In genomic region chr14:47986483-47986882, GRCm38 (mm10) we compare ENCODE assay signal across 11 mouse cellular contexts.
DNase-seq lines count a peak whose midpoint lies in the region; ATAC-seq lines count a peak whose summit lies in the region.
"Had no signal": no experiment of that assay in that cellular context is flagged by ENCODE, and none has a peak within 500 bp of the region (broad histone marks: within the 10 kb centered on the region; RNA-seq: fewer than 3 reads in every experiment).

No protein-coding gene starts in this region.

- 7% methylated on average over 3 of the region's 3 CpGs for WGBS in kidney, embryonic 16.5 days
- WGBS in embryonic facial prominence, embryonic 12.5 days: 3% methylated on average over 3 of the region's 3 CpGs
- 14% methylated on average over 3 of the region's 3 CpGs for WGBS in intestine, embryonic 16.5 days

- no peaks in the 10 kb centered on the region for H3K9me3 ChIP-seq in kidney, embryonic 16.5 days (ENCODE audit: low read length)
- H3K9me3 ChIP-seq in embryonic facial prominence, embryonic 12.5 days: no peaks in the 10 kb centered on the region
- H3K9me3 ChIP-seq in intestine, embryonic 16.5 days (ENCODE audit: control insufficient read depth, low read length): no peaks in the 10 kb centered on the region
- H3K9me3 ChIP-seq: neural tube, embryonic 12.5 days had no signal

- no peak overlapping the region for H3K4me3 ChIP-seq in kidney, embryonic 16.5 days (ENCODE audit: low read length)
- H3K4me3 ChIP-seq in embryonic facial prominence, embryonic 12.5 days: no peak overlapping the region
- no peak overlapping the region for H3K4me3 ChIP-seq in intestine, embryonic 16.5 days (ENCODE audit: low read length)
- H3K4me3 ChIP-seq: neural tube, embryonic 12.5 days had no signal

- no peak for DNase-seq in kidney, postnatal 14 days
- DNase-seq in R1 (ENCODE audit: low read depth, low spot score): peak; percentile 39
- DNase-seq in lung, postnatal 36 days: peak; percentile 14
- no peak for DNase-seq in cerebellum, adult 11-12 months
- DNase-seq: right cerebral cortex, postnatal 25 days; thymus, postnatal 4 days had no signal

- ATAC-seq in kidney, embryonic 16.5 days (ENCODE audit: low FRiP score, low TSS enrichment): peak; percentile 58
- ATAC-seq in embryonic facial prominence, embryonic 12.5 days (ENCODE audit: insufficient number of reproducible peaks, insufficient read depth, low FRiP score, low TSS enrichment): peak; percentile 72; the same call in 1 of the 2 replicates
- ATAC-seq in intestine, embryonic 16.5 days: no peak
- ATAC-seq: intestine, postnatal 0 days had no signal

- peaks cover 10% of the 10 kb centered on the region; the same call in 1 of the 2 replicates for H3K4me1 ChIP-seq in kidney, embryonic 16.5 days (ENCODE audit: insufficient read depth, low read length)
- H3K4me1 ChIP-seq in embryonic facial prominence, embryonic 12.5 days: peaks cover 5% of the 10 kb centered on the region
- no peaks in the 10 kb centered on the region for H3K4me1 ChIP-seq in intestine, embryonic 16.5 days (ENCODE audit: control insufficient read depth, insufficient read depth, low read length)
- H3K4me1 ChIP-seq: neural tube, embryonic 12.5 days had no signal

- no peak overlapping the region for H3K9ac ChIP-seq in kidney, embryonic 16.5 days (replicated peaks; ENCODE audit: low read length)
- H3K9ac ChIP-seq in embryonic facial prominence, embryonic 12.5 days: no peak overlapping the region
- H3K9ac ChIP-seq in intestine, embryonic 16.5 days (ENCODE audit: low read depth, low read length): no peak overlapping the region
- H3K9ac ChIP-seq: neural tube, embryonic 12.5 days had no signal

- no peak overlapping the region for H3K27ac ChIP-seq in kidney, embryonic 16.5 days (ENCODE audit: low read length)
- H3K27ac ChIP-seq in embryonic facial prominence, embryonic 12.5 days: no peak overlapping the region
- no peak overlapping the region for H3K27ac ChIP-seq in intestine, embryonic 16.5 days (ENCODE audit: low read length)
- H3K27ac ChIP-seq: neural tube, embryonic 12.5 days had no signal

- H3K4me2 ChIP-seq in kidney, embryonic 16.5 days (replicated peaks; ENCODE audit: low read depth, low read length): peak overlapping the region; percentile 18; the same call in 1 of the 2 replicates
- H3K4me2 ChIP-seq in embryonic facial prominence, embryonic 12.5 days (replicated peaks): no peak overlapping the region
- no peak overlapping the region for H3K4me2 ChIP-seq in intestine, embryonic 16.5 days (ENCODE audit: low read depth, low read length)
- H3K4me2 ChIP-seq: neural tube, embryonic 12.5 days had no signal

- H3K27me3 ChIP-seq in kidney, embryonic 16.5 days (ENCODE audit: insufficient read depth, low read length): no peaks in the 10 kb centered on the region
- H3K27me3 ChIP-seq in embryonic facial prominence, embryonic 12.5 days: no peaks in the 10 kb centered on the region
- no peaks in the 10 kb centered on the region for H3K27me3 ChIP-seq in intestine, embryonic 16.5 days (replicated peaks; ENCODE audit: control insufficient read depth, insufficient read depth, low read length)
- H3K27me3 ChIP-seq: neural tube, embryonic 12.5 days had no signal

- no peaks in the 10 kb centered on the region for H3K36me3 ChIP-seq in kidney, embryonic 16.5 days (ENCODE audit: insufficient read depth, low read length)
- no peaks in the 10 kb centered on the region for H3K36me3 ChIP-seq in embryonic facial prominence, embryonic 12.5 days
- H3K36me3 ChIP-seq in intestine, embryonic 16.5 days (ENCODE audit: control insufficient read depth, insufficient read depth, low read length): no peaks in the 10 kb centered on the region
- H3K36me3 ChIP-seq: neural tube, embryonic 12.5 days had no signal

Comparison
In these comparisons a context has a peak if more than half of its experiments do, and no peak if none do; other contexts are left out.
1. DNase-seq: peak in R1 (single experiment) and lung, postnatal 36 days (single experiment); none in kidney, postnatal 14 days (single experiment) and cerebellum, adult 11-12 months (single experiment).